Mouse (Mus musculus) right cerebral cortex, adult 18-20 months (tissue): ENCODE data around the gene Cdk9.
A peak's percentile ranks its signal among the peaks of the same experiment; 100 is the strongest.

Experiments used
- DNase-seq: peaks from one replicate; pipeline ENCODE4 v3.0.0; 2022; ENCODE audit warnings: mixed read lengths

Cdk9 gene

GRCm38 (mm10) chr2:32704021-32704421 lies 8.9 kb downstream of the Cdk9 start, which contains the start of gene Fpgs:
Gene Fpgs (minus strand): TSS chr2:32704145.
- no peak for DNase-seq

- DNase-seq = no peak
These were observed 9.8 kb downstream of the Cdk9 start for GRCm38 (mm10) chr2:32703046-32703445.

GRCm38 (mm10) chr2:32700966-32701743 lies 11.7 kb downstream of the Cdk9 start:
- DNase-seq = no peak

- no peak for DNase-seq
These were observed 13.2 kb downstream of the Cdk9 start for GRCm38 (mm10) chr2:32699680-32700079.

GRCm38 (mm10) chr2:32694691-32695090 lies 18.2 kb downstream of the Cdk9 start:
- no peak for DNase-seq

GRCm38 (mm10) chr2:32693823-32694411 lies 19.0 kb downstream of the Cdk9 start:
- peak; percentile 95 for DNase-seq

- no peak for DNase-seq
These were observed 19.6 kb downstream of the Cdk9 start for GRCm38 (mm10) chr2:32693282-32693681.

- DNase-seq = no peak
These were observed 20.4 kb downstream of the Cdk9 start for GRCm38 (mm10) chr2:32692496-32692895.

GRCm38 (mm10) chr2:32691041-32691440 lies 21.8 kb downstream of the Cdk9 start:
- no peak for DNase-seq

- peak; percentile 92 for DNase-seq
These were observed 23.5 kb downstream of the Cdk9 start for GRCm38 (mm10) chr2:32689420-32689819.

- DNase-seq = no peak
These were observed 25.3 kb downstream of the Cdk9 start for GRCm38 (mm10) chr2:32687562-32687961.

- DNase-seq = no peak
These were observed 26.2 kb downstream of the Cdk9 start for GRCm38 (mm10) chr2:32686640-32687039.

GRCm38 (mm10) chr2:32685807-32686206 lies 27.1 kb downstream of the Cdk9 start:
- no peak for DNase-seq

- no peak for DNase-seq
These were observed 28.0 kb downstream of the Cdk9 start for GRCm38 (mm10) chr2:32684681-32685428.

- no peak for DNase-seq
These were observed 29.2 kb downstream of the Cdk9 start for GRCm38 (mm10) chr2:32683701-32684100.

- no peak for DNase-seq
These were observed 30.0 kb downstream of the Cdk9 start for GRCm38 (mm10) chr2:32682721-32683417.

GRCm38 (mm10) chr2:32681754-32682153 lies 31.1 kb downstream of the Cdk9 start:
- no peak for DNase-seq

- DNase-seq = no peak
These were observed 31.8 kb downstream of the Cdk9 start for GRCm38 (mm10) chr2:32680961-32681650.

GRCm38 (mm10) chr2:32680051-32680451 lies 32.8 kb downstream of the Cdk9 start:
- peak; percentile 81 for DNase-seq

GRCm38 (mm10) chr2:32677683-32678082 lies 35.2 kb downstream of the Cdk9 start:
- no peak for DNase-seq

GRCm38 (mm10) chr2:32676821-32677220 lies 36.1 kb downstream of the Cdk9 start:
- no peak for DNase-seq

- no peak for DNase-seq
These were observed 39.5 kb downstream of the Cdk9 start for GRCm38 (mm10) chr2:32673176-32673917.
